ENCODE assay signal across 8 mouse cellular contexts in the genomic region with DNA sequence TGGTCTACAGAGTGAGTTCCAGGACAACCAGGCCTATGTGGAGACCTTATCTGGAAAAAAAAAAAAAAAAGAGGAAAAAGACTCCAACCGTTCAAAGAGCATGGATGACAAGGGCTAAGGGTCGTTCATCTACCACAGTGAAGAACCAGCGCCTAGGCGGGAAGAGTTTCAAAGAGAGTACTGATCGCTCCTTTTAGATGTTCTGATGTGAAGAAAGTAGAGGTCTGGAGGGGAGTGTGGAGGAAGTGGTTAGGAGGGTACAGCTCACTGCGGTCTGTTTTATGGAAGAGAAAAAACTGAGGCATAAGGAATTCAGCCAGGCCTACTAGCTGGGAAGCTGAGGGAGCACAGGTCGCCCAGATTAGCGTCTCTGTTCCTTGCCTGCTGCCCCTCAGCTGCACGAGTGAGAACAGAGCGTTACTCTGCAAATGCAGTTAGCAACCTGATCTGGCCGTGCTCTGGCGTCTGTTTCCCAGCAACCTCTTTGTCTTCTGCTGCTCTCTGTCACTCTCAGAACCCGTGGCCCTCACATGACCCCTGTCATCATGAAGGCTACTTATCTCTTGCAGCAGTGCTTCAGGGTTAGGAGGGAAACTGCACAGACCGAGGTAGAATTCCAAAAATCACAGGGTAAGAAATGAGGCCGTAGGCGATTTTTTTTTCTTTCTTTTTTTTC. TPM values are rescaled to one million over a fixed set of nuclear protein-coding genes. Genes with fewer than 3 reads are reported as not detected.
DNase-seq lines count a peak whose midpoint lies in the region; ATAC-seq lines count a peak whose summit lies in the region.

No protein-coding gene starts in this region.

- no peaks in the 10 kb centered on the region for H3K9me3 ChIP-seq in midbrain, embryonic 11.5 days (ENCODE audit: control insufficient read depth, low read length)

- H3K9ac ChIP-seq in midbrain, embryonic 11.5 days (ENCODE audit: low read length) = no peak overlapping the region

- H3K27ac ChIP-seq in midbrain, embryonic 11.5 days (ENCODE audit: low read depth, low read length) = peak overlapping the region; percentile 40; the same call in 1 of the 2 replicates

- peak; percentile 32 to 45; a peak in 2 of 4 replicates for ATAC-seq in hematopoietic stem cell, adult 5-6 weeks (replicated peaks in 1 of 2; ENCODE audit: insufficient read depth in 1 of 2, low FRiP score in 2 of 2, low TSS enrichment in 1 of 2, low read depth in 1 of 2, poor library complexity in 2 of 2, severe bottlenecking in 2 of 2)
- ATAC-seq in midbrain, embryonic 11.5 days (ENCODE audit: low FRiP score) = peak; percentile 87
- no peak for ATAC-seq in inflammation-experienced regulatory T-cells, adult 6 months

- peak; percentile 68 for DNase-seq in adrenal gland, adult 8-10 months
- DNase-seq in embryo, embryonic 11.5 days (ENCODE audit: low read depth, low spot score) = peak; percentile 62
- peak; percentile 88 for DNase-seq in midbrain, embryonic 11.5 days (ENCODE audit: low spot score, missing footprints)
- DNase-seq in gastrocnemius, postnatal 14 days = no peak
- DNase-seq in c-Kit-positive CD71-positive TER-119-positive erythroid progenitor cells, embryonic 14.5 days (ENCODE audit: low spot score) = no peak
- DNase-seq in gastrocnemius, postnatal 10 days = no peak

- WGBS in midbrain, embryonic 11.5 days = 28% methylated on average over 16 of the region's 16 CpGs

- no peak overlapping the region for H3K4me3 ChIP-seq in midbrain, embryonic 11.5 days (ENCODE audit: low read depth, low read length)

- H3K4me2 ChIP-seq in midbrain, embryonic 11.5 days = peak overlapping the region; percentile 9; the same call in 1 of the 2 replicates

- H3K4me1 ChIP-seq in midbrain, embryonic 11.5 days (ENCODE audit: control insufficient read depth, insufficient read depth, low read length) = peaks cover 9% of the 10 kb centered on the region

- no peaks in the 10 kb centered on the region for H3K27me3 ChIP-seq in midbrain, embryonic 11.5 days (ENCODE audit: control insufficient read depth, insufficient read depth, low read length)

- H3K36me3 ChIP-seq in midbrain, embryonic 11.5 days (ENCODE audit: control insufficient read depth, insufficient read depth, low read length) = no peaks in the 10 kb centered on the region

- intact Hi-C loops in gastrocnemius, postnatal 14 days (cut with DNase I; ENCODE audit: low total_unique reads) = no loop called here

RNA-seq across cellular contexts. Expression of gene Srp9, which starts 42.7 kb away (rescaled TPM):
- total RNA-seq in adrenal gland, adult 8-10 months (2022) = 10 to 100 TPM; 53.2 to 85.2 (median 69.2) TPM
- total RNA-seq in hematopoietic stem cell, adult 5-6 weeks (2017) = 82.5 and 154 TPM in 2 replicates
- polyA plus RNA-seq in midbrain, embryonic 11.5 days (2014; fragmentation: Nextera tagmentation; extraction: Ambion mirVana) = 158 and 189 TPM in 2 replicates
- 100 to 1,000 TPM; 141 to 184 (median 147) TPM for polyA plus RNA-seq in inflammation-experienced regulatory T-cells, adult 6 months (2017; shearing (Covaris generic))
- 10 to 100 TPM; 36.2 to 39.1 TPM for total RNA-seq in gastrocnemius, postnatal 14 days (2021)
- total RNA-seq in gastrocnemius, postnatal 10 days (2021) = 10 to 100 TPM; 37.9 to 41.8 TPM

Comparison
In these comparisons a context has a peak if more than half of its experiments do, and no peak if none do; other contexts are left out.
1. DNase-seq: peak in adrenal gland, adult 8-10 months (single experiment), embryo, embryonic 11.5 days (single experiment) and midbrain, embryonic 11.5 days (single experiment); none in gastrocnemius, postnatal 14 days (single experiment), c-Kit-positive CD71-positive TER-119-positive erythroid progenitor cells, embryonic 14.5 days (single experiment) and gastrocnemius, postnatal 10 days (single experiment).